Mouse (Mus musculus) megakaryocyte, embryonic 14.5 days (primary cell): ENCODE measurements at regions not wholly inside any gene's neighbourhood (a gene's known extent, or its start where the extent isn't known, plus 50 kb on each side); places are given as distances from the start of the nearest gene placed in this dataset.

ENCODE experiments used
- FLI1 ChIP-seq: IDR thresholded peaks from 2 replicates; pipeline ENCODE4 v1.6.1; 2012; ENCODE audit warnings: low read length, inconsistent platforms, mixed read lengths
- GATA1 ChIP-seq: IDR thresholded peaks from 3 replicates; pipeline ENCODE4 v1.6.1; 2012; ENCODE audit warnings: mixed read lengths, low read length, inconsistent platforms, borderline replicate concordance

- TF ChIP-seq GATA1 (no peak), FLI1 (no peak)
Measured at GRCm38 (mm10) chr10:84119952-84120550, 320.3 kb downstream of the Nuak1 start.
